Mouse (Mus musculus) kidney, adult 8-10 months (tissue): ENCODE measurements around the gene Fam169b.
A peak's percentile ranks its signal among the peaks of the same experiment; 100 is the strongest.

ENCODE experiments used
- DNase-seq, 2 experiments: peaks; one replicate each; pipeline ENCODE4 v3.0.0; 2022

Gene Fam169b

GRCm38 (mm10) chr7:68273515-68273914 is at the start of gene Fam169b:
Gene Fam169b, plus strand, starts transcription at chr7:68273839.
- DNase-seq: no peak

GRCm38 (mm10) chr7:68224006-68224405 is 49.6 kb upstream of the Fam169b start:
- DNase-seq: no peak

- no peak for DNase-seq
Measured at GRCm38 (mm10) chr7:68225427-68226054, 48.1 kb upstream of the Fam169b start.

DNA sequence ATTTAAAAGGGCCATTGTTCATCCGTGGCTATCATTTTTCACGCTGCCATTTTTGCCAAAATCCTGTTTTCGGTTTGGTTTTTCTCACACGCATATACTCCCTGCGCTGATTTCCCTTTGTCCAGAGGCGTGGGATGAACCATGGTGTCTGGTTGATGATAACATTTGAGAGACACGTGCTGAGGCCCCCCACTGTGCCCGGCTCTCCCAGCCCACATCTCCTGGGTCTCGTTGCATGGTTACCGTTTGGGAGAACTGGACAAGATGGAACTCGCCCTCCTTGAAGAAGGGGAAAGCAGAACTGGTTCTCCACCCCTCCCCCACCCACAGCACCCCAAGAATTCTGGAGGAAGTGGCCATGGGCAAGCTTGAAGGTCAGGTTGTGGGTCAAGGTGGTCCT is 46.6 kb upstream of the Fam169b start:
- DNase-seq: no peak

GRCm38 (mm10) chr7:68227621-68228020 is 46.0 kb upstream of the Fam169b start:
- no peak for DNase-seq

DNA sequence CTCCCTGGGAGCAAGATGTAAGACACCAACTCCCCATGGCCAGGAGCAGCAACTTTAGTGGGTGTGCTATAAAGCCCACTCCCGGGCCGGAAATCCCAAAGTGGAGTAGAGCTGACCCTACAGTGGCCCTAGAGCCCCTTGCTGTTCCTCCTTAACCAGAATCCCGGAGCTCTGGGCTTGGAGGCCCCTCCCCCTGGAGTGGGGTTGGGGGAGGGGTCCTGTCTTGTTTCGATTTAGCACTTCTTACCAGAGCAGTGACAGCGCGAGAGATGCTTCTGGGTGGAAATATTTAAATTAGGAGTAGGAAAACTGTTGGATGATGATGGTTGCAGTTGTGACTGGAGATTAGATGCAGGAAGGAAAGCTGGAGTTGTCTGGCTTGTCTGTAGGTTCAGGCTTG is 45.1 kb upstream of the Fam169b start:
- DNase-seq: no peak

DNA sequence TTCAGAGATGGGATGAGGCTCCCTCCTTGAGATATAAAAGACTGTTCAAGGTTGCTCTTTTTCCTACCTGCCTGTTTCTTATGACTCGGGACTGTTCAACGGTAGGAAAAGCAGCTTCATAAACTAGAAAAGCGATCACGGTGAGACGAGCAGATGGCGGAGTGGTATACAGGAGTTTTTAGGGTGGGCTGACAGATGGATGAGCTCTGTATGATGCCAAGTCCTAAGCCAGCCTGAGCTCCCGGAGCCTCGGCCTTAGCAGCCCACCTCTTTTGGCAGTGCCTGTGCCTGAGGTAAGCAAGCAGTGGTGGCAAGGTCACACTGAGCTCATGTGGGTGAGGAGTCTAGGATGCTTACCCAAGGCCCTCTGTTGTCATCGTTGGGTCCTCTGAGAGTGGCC is 42.8 kb upstream of the Fam169b start:
- DNase-seq: no peak

DNA sequence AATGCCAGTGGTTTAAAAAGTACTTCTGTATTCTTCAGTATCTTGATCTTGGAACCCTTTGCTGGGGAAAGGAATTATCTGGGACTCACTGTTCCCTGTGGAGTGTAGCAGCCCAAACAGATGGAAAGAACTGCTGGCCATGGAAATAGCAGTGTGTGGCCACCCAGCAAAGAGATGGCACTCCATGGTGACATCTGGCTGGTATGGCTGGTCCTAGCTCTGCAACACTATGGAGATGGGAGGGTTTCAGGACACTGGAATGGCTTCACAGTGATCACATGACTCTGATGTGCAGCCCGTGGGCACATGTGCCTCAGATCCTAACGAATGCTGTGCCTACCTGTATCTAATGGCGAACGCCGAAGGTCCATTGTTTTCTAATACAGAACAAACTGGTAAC is 41.1 kb upstream of the Fam169b start:
- no peak for DNase-seq

- DNase-seq: peak; percentile 46 to 53
Measured at GRCm38 (mm10) chr7:68233619-68234223, 39.9 kb upstream of the Fam169b start.

- peak; percentile 38 to 45 for DNase-seq
Measured at GRCm38 (mm10) chr7:68236817-68237216, 36.8 kb upstream of the Fam169b start.

DNA sequence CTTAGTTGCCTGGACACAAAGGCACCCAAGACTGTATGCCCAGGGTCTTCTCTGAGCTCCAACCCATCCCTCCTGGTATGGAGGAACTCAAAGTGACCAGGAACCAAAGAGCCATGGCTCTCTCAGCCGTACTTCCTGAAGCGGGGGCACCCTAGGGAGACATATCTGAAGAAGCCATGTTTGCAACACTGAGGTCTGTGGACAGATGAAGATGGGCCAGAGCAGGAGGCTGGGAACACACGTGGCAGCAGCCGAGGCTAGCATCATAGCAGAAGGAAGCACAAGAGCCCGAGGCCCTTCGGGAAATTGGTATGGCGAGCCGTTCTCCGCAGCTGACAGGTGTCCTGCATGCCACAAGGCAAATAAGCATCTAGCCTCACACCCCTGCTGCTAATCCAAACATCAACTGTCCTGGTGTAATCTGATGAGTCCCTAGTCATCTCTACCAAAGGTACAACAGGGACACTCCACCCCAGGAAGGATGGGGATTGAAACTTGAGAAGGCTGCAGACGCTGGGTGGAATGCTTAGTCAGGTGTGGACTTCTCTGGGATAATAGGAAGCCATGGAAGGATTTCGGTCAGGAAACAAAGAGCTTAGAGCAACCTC is 34.3 kb upstream of the Fam169b start:
- DNase-seq: no peak

- peak; percentile 46 to 47 for DNase-seq
Measured at GRCm38 (mm10) chr7:68241205-68241604, 32.4 kb upstream of the Fam169b start.

DNA sequence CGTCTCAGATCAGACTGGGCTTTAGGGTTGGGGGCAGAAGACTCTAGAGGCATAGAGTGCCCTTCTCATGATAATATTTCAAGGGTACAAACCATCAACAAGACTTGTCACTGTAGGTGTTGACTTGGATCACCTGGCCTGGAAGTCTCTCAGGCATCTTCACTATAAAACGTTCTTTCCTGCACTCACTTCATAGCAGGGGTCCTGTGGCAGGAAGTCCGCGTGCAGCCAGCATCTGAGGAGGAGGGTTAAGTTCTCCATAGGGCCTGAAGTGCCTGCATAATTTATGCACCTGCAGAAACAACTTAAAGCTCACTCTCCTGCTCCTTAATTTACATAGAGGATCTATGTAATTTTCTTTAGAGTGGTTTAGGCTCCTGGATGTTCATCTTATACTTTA is 28.0 kb upstream of the Fam169b start:
- DNase-seq: no peak

DNA sequence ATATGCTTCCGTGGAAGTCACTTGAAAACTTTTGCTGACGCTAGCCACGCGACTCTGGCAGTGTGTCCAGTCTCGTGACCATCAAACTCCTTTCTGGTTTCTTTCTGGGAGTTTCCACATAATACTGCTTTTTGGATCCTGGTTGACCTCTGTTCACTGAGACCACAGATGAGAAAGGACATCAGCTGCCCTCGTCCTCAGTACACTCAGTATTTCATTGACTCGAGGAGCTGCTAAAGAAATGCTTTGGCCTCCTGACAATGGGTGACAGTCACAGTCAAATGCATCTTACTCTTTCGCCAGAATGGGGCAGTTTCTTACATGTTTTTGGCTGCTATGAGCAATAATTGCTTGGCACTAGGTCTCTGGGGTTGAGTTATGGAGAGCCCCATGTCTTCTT is 27.4 kb upstream of the Fam169b start:
- no peak for DNase-seq

DNA sequence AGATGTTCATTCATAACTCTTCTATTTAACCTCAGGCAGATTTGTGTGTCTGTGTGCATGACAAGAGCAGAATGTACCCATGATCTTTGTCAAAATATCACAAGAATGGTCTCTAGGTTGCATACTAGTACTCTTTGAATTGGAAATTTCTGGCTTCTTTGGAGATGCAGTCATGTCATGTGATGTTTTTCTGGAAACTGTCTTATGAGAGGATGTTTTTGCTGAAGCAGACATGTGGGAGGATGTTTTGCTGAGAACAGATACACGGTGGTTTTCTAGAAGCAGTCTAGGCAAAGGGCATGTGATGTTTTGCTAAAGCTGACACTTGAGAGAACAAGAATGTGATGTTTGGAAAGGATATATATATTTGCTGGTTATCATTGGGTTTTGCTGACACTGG is 23.2 kb upstream of the Fam169b start:
- DNase-seq: no peak

GRCm38 (mm10) chr7:68250902-68251301 is 22.7 kb upstream of the Fam169b start:
- DNase-seq: no peak

GRCm38 (mm10) chr7:68257767-68258166 is 15.9 kb upstream of the Fam169b start:
- no peak for DNase-seq

DNA sequence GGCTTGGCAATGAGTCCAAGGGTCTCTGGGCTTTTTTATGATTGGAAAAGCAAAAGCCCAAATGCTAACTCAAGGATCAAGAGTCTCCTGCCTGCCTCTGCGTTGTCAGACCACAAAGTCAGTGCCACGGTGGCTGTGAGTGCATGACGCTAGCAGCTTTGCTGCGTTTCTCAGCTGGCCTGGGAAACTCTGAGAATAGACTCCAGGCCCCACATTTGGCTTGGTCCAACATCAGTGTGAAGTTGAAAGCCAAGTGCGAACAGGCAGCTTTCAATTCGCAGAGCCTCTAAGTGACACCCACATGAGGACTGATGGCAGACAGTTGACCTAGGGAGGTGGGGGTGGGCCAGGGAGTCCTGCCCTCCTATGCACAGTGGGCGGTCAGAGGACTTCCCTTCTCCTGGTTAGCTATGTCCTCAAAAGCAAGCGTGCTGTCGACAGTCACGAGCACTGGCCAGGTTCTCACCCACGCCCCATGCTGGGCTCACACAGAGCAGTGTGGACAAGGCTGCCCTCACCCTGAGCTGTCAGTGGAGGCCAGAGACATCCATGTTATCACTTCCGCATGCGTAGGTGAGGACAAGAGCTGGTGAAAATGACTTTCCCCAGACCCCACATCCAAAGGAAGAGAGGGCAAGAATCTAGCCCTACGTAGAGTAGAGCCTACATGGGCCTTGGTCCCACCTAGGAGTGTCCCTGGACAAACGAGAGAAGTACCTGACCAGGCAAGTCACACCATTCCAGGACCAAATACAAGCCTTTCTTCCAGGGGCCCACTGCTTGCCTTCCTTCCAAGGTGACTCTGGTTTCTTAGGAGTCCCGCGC is 15.1 kb upstream of the Fam169b start:
- DNase-seq: no peak

DNA sequence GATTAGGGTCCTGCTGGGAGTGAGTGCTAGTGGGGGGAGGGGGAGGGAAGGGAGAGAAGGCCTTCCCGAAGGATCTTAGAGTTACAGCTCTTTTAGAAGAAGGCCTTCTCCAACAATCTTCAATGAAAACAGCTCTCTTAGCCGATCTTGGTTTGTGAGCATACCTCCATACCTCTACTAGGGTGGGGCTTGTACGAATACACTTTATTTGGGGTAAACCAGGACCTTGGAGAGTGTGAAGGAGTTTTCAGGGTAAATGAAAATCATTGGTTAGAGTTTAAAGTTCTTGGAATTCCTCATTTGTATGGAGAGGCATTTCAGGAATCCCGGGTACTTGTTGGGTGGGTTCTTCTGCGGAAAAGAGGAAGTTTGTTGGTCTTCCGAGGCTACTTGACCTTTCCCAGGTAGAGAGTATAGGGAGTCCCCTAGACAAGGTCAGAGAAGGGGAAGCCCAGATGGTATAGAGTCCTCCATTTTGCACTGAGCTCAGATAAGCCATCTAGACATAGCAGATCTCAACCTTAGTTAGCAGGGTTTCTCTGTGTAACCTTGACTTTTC is 14.0 kb upstream of the Fam169b start:
- peak in 1 of 2 experiments; percentile 15 for DNase-seq

DNA sequence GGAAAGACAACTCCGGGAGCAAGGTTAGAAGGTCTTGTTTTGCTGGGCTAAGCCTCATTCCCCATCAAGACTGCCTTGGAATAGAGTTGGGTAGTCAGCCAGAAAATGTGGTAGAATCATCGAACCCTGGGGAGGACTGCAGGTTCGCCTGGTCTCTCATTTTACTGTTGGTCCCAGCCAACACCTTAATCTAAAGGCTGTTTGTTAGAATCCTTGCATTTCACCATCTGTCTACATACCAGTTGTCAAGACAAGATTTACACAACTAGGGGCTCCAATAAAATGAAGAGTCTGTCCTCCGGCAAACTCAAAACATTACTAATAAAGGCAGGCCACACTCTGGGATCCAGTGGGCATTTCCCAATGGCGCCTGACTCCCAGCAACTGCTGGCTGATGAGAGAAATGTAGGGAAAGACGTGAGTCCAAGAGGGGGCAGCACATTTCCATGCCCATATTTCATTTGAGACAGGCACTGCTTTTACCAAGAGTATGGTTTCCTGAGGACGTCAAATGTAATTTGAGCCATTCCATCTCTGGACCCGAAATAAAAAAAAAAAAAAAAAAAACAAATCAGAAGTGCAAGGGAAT is 10.9 kb upstream of the Fam169b start:
- no peak for DNase-seq

GRCm38 (mm10) chr7:68263346-68264027 is 10.2 kb upstream of the Fam169b start:
- DNase-seq: no peak

DNA sequence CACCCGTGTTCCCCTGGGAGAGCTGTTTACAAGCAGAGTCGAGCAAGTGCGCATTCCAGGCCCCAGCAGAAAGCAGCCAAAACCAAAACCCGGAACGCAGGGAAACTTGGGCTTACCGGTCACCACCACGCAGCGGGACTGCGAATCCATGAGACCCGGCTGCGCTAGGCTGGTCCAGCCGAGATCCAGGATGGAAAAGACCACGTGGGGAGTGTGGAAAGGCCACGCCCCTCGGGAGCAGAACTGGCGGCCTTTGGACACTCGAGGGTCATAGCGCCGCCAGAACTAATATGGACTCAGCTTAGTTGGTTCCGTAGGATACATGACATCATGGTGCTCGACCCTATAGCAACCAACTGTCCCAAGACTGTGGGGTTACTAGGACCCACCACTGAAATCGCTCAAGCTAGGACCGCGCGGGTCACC is 9.6 kb upstream of the Fam169b start, which contains the start of gene Pgpep1l:
Gene Pgpep1l (minus strand): TSS at position 206 of the 426 bp plus-strand sequence.
- DNase-seq: peak; percentile 68 to 80
